Mouse (Mus musculus) liver, embryonic 13.5 days (tissue): ENCODE measurements around the gene Olfr201. TPM values are rescaled to one million over a fixed set of nuclear protein-coding genes. Genes with fewer than 3 reads are reported as not detected.

ENCODE experiments used
- polyA plus RNA-seq: library from polyadenylated mRNA; unstranded; fragments of >200 nt; fragmentation: Nextera tagmentation; extraction: Ambion mirVana; gene quantifications from 2 replicates; pipeline ENCODE4 v1.2.1, GENCODE M21; 2015

Gene Olfr201
- polyA plus RNA-seq, 1 experiment from 2014 or later, result 0.31 TPM

Other genes with a start within 250 kb of the Olfr201 start
- gene Olfr186, start 242.3 kb downstream of the Olfr201 start, polyA plus RNA-seq, result not detected in 2 replicates
- gene Olfr187, start 232.9 kb downstream of the Olfr201 start, polyA plus RNA-seq, result not detected in 2 replicates
- gene Olfr190, start 194.6 kb downstream of the Olfr201 start, polyA plus RNA-seq, result not detected in 2 replicates
- not detected in 2 replicates for gene Olfr191, start 182.8 kb downstream of the Olfr201 start, polyA plus RNA-seq
- not detected in 2 replicates for gene Olfr193, start 160.8 kb downstream of the Olfr201 start, polyA plus RNA-seq
- gene Olfr194, start 151.6 kb downstream of the Olfr201 start, polyA plus RNA-seq, result not detected in 2 replicates
- not detected in 2 replicates for gene Olfr195, start 125.6 kb downstream of the Olfr201 start, polyA plus RNA-seq
- not detected in 2 replicates for gene Olfr196, start 102.2 kb downstream of the Olfr201 start, polyA plus RNA-seq
- gene Olfr198, start 69.1 kb downstream of the Olfr201 start, polyA plus RNA-seq, result not detected in 2 replicates
- not detected in 2 replicates for gene Olfr199, start 52.9 kb downstream of the Olfr201 start, polyA plus RNA-seq
- gene Olfr202, start 14.2 kb upstream of the Olfr201 start, polyA plus RNA-seq, result not detected in 2 replicates
- not detected in 2 replicates for gene Olfr203, start 26.2 kb upstream of the Olfr201 start, polyA plus RNA-seq
- not detected in 2 replicates for gene Olfr204, start 45.6 kb upstream of the Olfr201 start, polyA plus RNA-seq
- gene Olfr205, start 58.5 kb upstream of the Olfr201 start, polyA plus RNA-seq, result not detected in 2 replicates
- not detected in 2 replicates for gene Olfr206, start 76.6 kb upstream of the Olfr201 start, polyA plus RNA-seq
- gene Olfr209, start 91.4 kb upstream of the Olfr201 start, polyA plus RNA-seq, result not detected in 2 replicates
- not detected in 2 replicates for gene Gabrr3, start 134.7 kb upstream of the Olfr201 start, polyA plus RNA-seq
- gene Riox2, start 199.1 kb upstream of the Olfr201 start, polyA plus RNA-seq, result 23.0 and 25.3 TPM in 2 replicates